Comparison of ENCODE assay signal across 9 mouse cellular contexts in genomic region chr6:136989824-136990497, GRCm38 (mm10). TPM values are rescaled to one million over a fixed set of nuclear protein-coding genes. Genes with fewer than 3 reads are reported as not detected.
DNase-seq lines count a peak whose midpoint lies in the region; ATAC-seq and TF ChIP-seq lines count a peak whose summit lies in the region.
"Had no signal": no experiment of that assay in that cellular context is flagged by ENCODE, and none has a peak within 500 bp of the region (broad histone marks: within the 10 kb centered on the region; RNA-seq: fewer than 3 reads in every experiment).

No protein-coding gene starts in this region.

- WGBS in lung, embryonic 15.5 days, result 30% methylated on average over 11 of the region's 11 CpGs
- 40% methylated on average over 11 of the region's 11 CpGs for whole genome bisulfite sequencing in heart, postnatal 0 days

- peak; percentile 24; the same call in 1 of the 2 replicates for ATAC-seq in lung, embryonic 15.5 days (ENCODE audit: borderline replicate concordance, extremely low read depth, low FRiP score, low TSS enrichment)
- 0 out of 2 replicates have a peak, but pooled peaks have one; percentile 17 for ATAC-seq in heart, postnatal 0 days (ENCODE audit: insufficient read depth, low read depth)
- ATAC-seq in megakaryocyte progenitor cell, adult 5-6 weeks (replicated peaks; ENCODE audit: poor library complexity), result peak; percentile 76

- intact Hi-C loops in left cerebral cortex, postnatal 10 days (cut with DNase I), result no loop called here

- H3K9me3 ChIP-seq in lung, embryonic 15.5 days, result no peaks in the 10 kb centered on the region
- no peaks in the 10 kb centered on the region for H3K9me3 ChIP-seq in heart, postnatal 0 days (replicated peaks; ENCODE audit: control insufficient read depth, low read length)

- no peak overlapping the region for H3K27ac ChIP-seq in lung, embryonic 15.5 days
- no peak overlapping the region for H3K27ac ChIP-seq in heart, postnatal 0 days (ENCODE audit: low read depth)

- no peaks in the 10 kb centered on the region for H3K27me3 ChIP-seq in lung, embryonic 15.5 days
- no peaks in the 10 kb centered on the region for H3K27me3 ChIP-seq in heart, postnatal 0 days (ENCODE audit: control insufficient read depth, insufficient read depth, low read length)

- H3K9ac ChIP-seq in lung, embryonic 15.5 days, result no peak overlapping the region
- no peak overlapping the region for H3K9ac ChIP-seq in heart, postnatal 0 days (replicated peaks; ENCODE audit: low read depth, low read length)

- no peak for TF ChIP-seq EP300 in heart, postnatal 0 days (IDR thresholded peaks at IDR 0.05; ENCODE audit: low read depth)

- H3K4me3 ChIP-seq in lung, embryonic 15.5 days, result 0 out of 2 replicates have a peak overlapping the region, but pooled peaks have one; percentile 4
- H3K4me3 ChIP-seq in heart, postnatal 0 days (ENCODE audit: low read depth, low read length), result no peak overlapping the region

- no peak for DNase-seq in lung, adult 18-20 months
- peak; percentile 94 for DNase-seq in ZHBTc4 (ENCODE audit: low read depth, low spot score)
- DNase-seq in heart, postnatal 0 days (ENCODE audit: low spot score), result no peak
- no peak for DNase-seq in left cerebral cortex, postnatal 10 days (ENCODE audit: extremely low spot score in 1 of 2, low spot score in 2 of 2)
- no peak for DNase-seq in adipocyte (ENCODE audit: low spot score)
- DNase-seq in gastrocnemius, adult 8-10 months (ENCODE audit: low spot score in 2 of 2), result no peak
- DNase-seq: thymus, postnatal 36 days had no signal

- no peak for TF ChIP-seq CTCF in heart, postnatal 0 days (IDR thresholded peaks at IDR 0.05; ENCODE audit: low read depth)

- peaks cover 7% of the 10 kb centered on the region; the same call in 1 of the 2 replicates for H3K4me1 ChIP-seq in lung, embryonic 15.5 days
- no peaks in the 10 kb centered on the region for H3K4me1 ChIP-seq in heart, postnatal 0 days (ENCODE audit: control insufficient read depth, insufficient read depth)

- no peaks in the 10 kb centered on the region for H3K36me3 ChIP-seq in lung, embryonic 15.5 days
- no peaks in the 10 kb centered on the region for H3K36me3 ChIP-seq in heart, postnatal 0 days (replicated peaks; ENCODE audit: control insufficient read depth, insufficient read depth, low read length)

- peak overlapping the region; percentile 40 for H3K4me2 ChIP-seq in lung, embryonic 15.5 days
- peak overlapping the region; percentile 16; the same call in 1 of the 2 replicates for H3K4me2 ChIP-seq in heart, postnatal 0 days (ENCODE audit: low read depth, low read length)

RNA-seq across cellular contexts. Expression of gene Arhgdib, which starts 48.3 kb away (rescaled TPM):
- polyA plus RNA-seq in lung, embryonic 15.5 days (2015; fragmentation: Nextera tagmentation; extraction: Ambion mirVana), result 69.8 and 82.9 TPM in 2 replicates
- 42.2 and 45.9 TPM in 2 replicates for total RNA-seq in heart, postnatal 0 days (2014; rRNA removed; ENCODE audit: low replicate concordance)
- polyA plus RNA-seq in heart, postnatal 0 days (2015; fragmentation: Nextera tagmentation; extraction: Ambion mirVana), result 56.7 and 58.8 TPM in 2 replicates
- 2,686 and 2,904 TPM in 2 replicates for total RNA-seq in megakaryocyte progenitor cell, adult 5-6 weeks (2015)
- 1,309 and 1,334 TPM in 2 replicates for total RNA-seq in megakaryocyte progenitor cell, adult 5-6 weeks (2017)
- 10 to 100 TPM; 24.0 to 30.7 TPM for total RNA-seq in left cerebral cortex, postnatal 10 days (2021)
- total RNA-seq in gastrocnemius, adult 8-10 months (2022), result 1 to 10 TPM; 3.9 to 9.6 (median 5.3) TPM

Comparison
In these comparisons a context has a peak if more than half of its experiments do, and no peak if none do; other contexts are left out.
1. ATAC-seq: peak in every context shown above with its lines; median percentile 76 in megakaryocyte progenitor cell, adult 5-6 weeks; 24 in lung, embryonic 15.5 days; 17 in heart, postnatal 0 days.
2. RNA of gene Arhgdib, which starts 48.3 kb away (total RNA-seq): 1,309 to 2,904 TPM in megakaryocyte progenitor cell, adult 5-6 weeks; 42.2 to 45.9 TPM in heart, postnatal 0 days, 24.0 to 30.7 TPM in left cerebral cortex, postnatal 10 days and 3.9 to 9.6 TPM in gastrocnemius, adult 8-10 months; every median in the first group is over 10 times any median in the second.